Mouse (Mus musculus) heart, postnatal 0 days (tissue): ENCODE measurements around the gene 5730507C01Rik.

ENCODE experiments used
- CTCF ChIP-seq: IDR thresholded peaks from 2 replicates; pipeline ENCODE4 v1.5.1; 2016; ENCODE audit warnings: antibody characterized with exemption, control low read depth, low read depth
- EP300 ChIP-seq: IDR thresholded peaks from 2 replicates; pipeline ENCODE4 v1.6.1; 2016; ENCODE audit warnings: antibody characterized with exemption, low read depth

- TF ChIP-seq CTCF (no peak), EP300 (no peak)
Measured at GRCm38 (mm10) chr12:18514171-18514570, at the start of gene 5730507C01Rik.
